Mouse (Mus musculus): ENCODE measurements around the gene Sik2.

DNA sequence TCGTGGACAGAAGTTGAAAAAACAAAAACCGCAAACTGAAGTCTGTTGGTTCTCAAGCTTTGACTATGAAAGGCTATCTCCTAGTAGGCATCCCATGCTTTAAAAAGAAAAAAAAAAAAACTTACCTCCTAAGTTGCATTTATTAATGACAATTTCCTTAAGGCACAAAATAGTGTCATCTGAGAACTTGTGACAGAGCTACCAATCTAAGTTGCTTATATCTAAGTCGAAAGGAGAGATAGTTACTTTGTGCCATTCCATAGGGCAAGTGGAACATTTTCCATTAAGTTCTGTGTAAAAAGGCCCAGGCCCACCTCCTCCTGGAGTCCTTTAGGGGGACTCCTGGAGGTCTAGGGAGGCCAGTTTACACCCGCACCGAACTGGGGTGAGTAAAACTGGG is 153.1 kb downstream of the Sik2 start:
- TF ChIP-seq USF1 (IDR thresholded peaks at IDR 0.05; ENCODE audit: low read depth) (no peak), POLR2A (IDR thresholded peaks at IDR 0.05; ENCODE audit: insufficient read length, low read depth) (no peak), CEBPB (IDR thresholded peaks at IDR 0.05; ENCODE audit: insufficient read depth, poor library complexity, severe bottlenecking) (no peak), E2F4 (IDR thresholded peaks at IDR 0.05; ENCODE audit: insufficient read depth) (no peak), MAX (IDR thresholded peaks at IDR 0.05; ENCODE audit: low read depth) (no peak), MYOG (IDR thresholded peaks at IDR 0.05; ENCODE audit: control insufficient read depth in 1 of 3, insufficient read depth in 1 of 3, insufficient read length in 2 of 3, low read depth in 2 of 3) (no peak), POLR2AphosphoS2 (IDR thresholded peaks at IDR 0.05; ENCODE audit: insufficient read length, low read depth) (no peak), TCF12 (IDR thresholded peaks at IDR 0.05; ENCODE audit: insufficient read depth, poor library complexity, severe bottlenecking) (no peak), MYOD1 (IDR thresholded peaks at IDR 0.05; ENCODE audit: control insufficient read depth in 1 of 3, insufficient read length in 2 of 3, low read depth in 2 of 3) (no peak)
